Mouse (Mus musculus): Measurements from ENCODE around the gene Ciao1.

DNA sequence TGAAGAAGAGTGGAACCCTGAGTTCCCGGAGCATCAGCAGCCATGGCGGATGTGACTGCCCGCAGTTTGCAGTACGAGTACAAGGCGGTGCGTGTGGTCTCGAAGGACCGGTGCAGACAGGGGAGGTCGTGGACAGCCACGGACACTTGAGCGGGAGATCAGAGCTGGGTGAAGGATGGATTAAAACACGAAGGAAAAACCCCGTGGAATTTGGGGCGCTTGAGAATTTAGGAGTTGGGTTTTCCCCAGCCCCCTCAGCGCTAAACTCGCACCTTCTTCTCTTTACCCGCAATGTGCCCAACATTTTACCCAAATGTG, 39.2 kb downstream of the Ciao1 start:
- no peak for TF ChIP-seq POLR2A (IDR thresholded peaks at IDR 0.05; ENCODE audit: extremely low read depth, insufficient read depth, low read length)
- no peak for TF ChIP-seq CTCF (IDR thresholded peaks at IDR 0.05; ENCODE audit: low read depth, low read length)

All from liver, adult 2 months (tissue).